Mouse (Mus musculus) hindbrain, embryonic 15.5 days (tissue): Measurements from ENCODE around the gene Zfp619. TPM values are rescaled to one million over a fixed set of nuclear protein-coding genes. Genes with fewer than 3 reads are reported as not detected.

Source experiments
- ATAC-seq: fragments of 200-750 bp; cut with Nextera tagmentation; 2 replicates; pipeline ENCODE4 v1.8.0; 2017; ENCODE audit warnings: low read depth, moderate number of reproducible peaks, moderate TSS enrichment; ENCODE audit not compliant: low FRiP score
- H3K27ac ChIP-seq: fragments of 300-500 bp; sonication (generic); replicated peaks from 2 replicates; pipeline ENCODE4 v1.5.1; 2015; ENCODE audit warnings: mild to moderate bottlenecking, inconsistent platforms
- H3K27me3 ChIP-seq: fragments of 300-500 bp; sonication (generic); 2 replicates; pipeline ENCODE4 v1.6.1; 2015; ENCODE audit warnings: control low read depth, inconsistent platforms
- H3K36me3 ChIP-seq: fragments of 300-500 bp; sonication (generic); 2 replicates; pipeline ENCODE4 v1.6.1; 2015; ENCODE audit warnings: control low read depth, inconsistent platforms
- H3K4me1 ChIP-seq: fragments of 300-500 bp; sonication (generic); replicated peaks from 2 replicates; pipeline ENCODE4 v1.6.1; 2015; ENCODE audit warnings: control low read depth, inconsistent platforms
- H3K4me2 ChIP-seq: fragments of 300-500 bp; sonication (generic); 2 replicates; pipeline ENCODE4 v1.6.1; 2015; ENCODE audit warnings: moderate library complexity, mild to moderate bottlenecking, inconsistent platforms
- H3K4me3 ChIP-seq: fragments of 300-500 bp; sonication (generic); 2 replicates; pipeline ENCODE4 v1.5.1; 2015; ENCODE audit warnings: mild to moderate bottlenecking, inconsistent platforms
- H3K9ac ChIP-seq: fragments of 300-500 bp; sonication (generic); 2 replicates; pipeline ENCODE4 v1.6.1; 2015; ENCODE audit warnings: inconsistent platforms
- H3K9me3 ChIP-seq: fragments of 300-500 bp; sonication (generic); 2 replicates; pipeline ENCODE4 v1.6.1; 2016; ENCODE audit warnings: control low read depth, inconsistent platforms
- WGBS: fragments of 180-500 bp; shearing (Covaris S2); methylation state at CpG from one replicate; pipeline ENCODE4 v1.1.7; 2015; 5-methylcytosine and 5-hydroxymethylcytosine counted together
- polyA plus RNA-seq: library from polyadenylated mRNA; unstranded; fragments of >200 nt; fragmentation: Nextera tagmentation; extraction: Ambion mirVana; gene quantifications from 2 replicates; pipeline ENCODE4 v1.2.1, GENCODE M21; 2015

Gene Zfp619
- 2.5 and 2.7 TPM in 2 replicates for polyA plus RNA-seq

- H3K27me3 ChIP-seq: no peaks in the 10 kb centered on the region
- 0 out of 2 replicates have a peak, but pooled peaks cover 8% of the 10 kb centered on the region for H3K4me1 ChIP-seq
- H3K36me3 ChIP-seq: 0 out of 2 replicates have a peak, but pooled peaks cover 7% of the 10 kb centered on the region
- H3K4me3 ChIP-seq: peak within 1 kb of the TSS; percentile 50
- H3K9ac ChIP-seq: peak within 1 kb of the TSS; percentile 68
- 0 out of 2 replicates have a peak, but pooled peaks cover 9% of the 10 kb centered on the region for H3K9me3 ChIP-seq
- ATAC-seq: peak; percentile 98
- H3K27ac ChIP-seq: peak within 1 kb of the TSS; percentile 94
- under 1% methylated on average over 43 of the region's 43 CpGs for WGBS
- H3K4me2 ChIP-seq: peak within 1 kb of the TSS; percentile 58
These were observed at the start of gene Zfp619 for GRCm38 (mm10) chr7:39517616-39518177. Gene Zfp619 (plus strand): TSS chr7:39517766.

- Histone ChIP-seq H3K36me3 (peaks cover 39% of the 10 kb centered on the region), H3K27me3 (no peaks in the 10 kb centered on the region), H3K9ac (no peak overlapping the region), H3K4me3 (no peak overlapping the region), H3K4me1 (no peaks in the 10 kb centered on the region), H3K4me2 (no peak overlapping the region), H3K27ac (no peak overlapping the region), H3K9me3 (peaks cover 7% of the 10 kb centered on the region)
- WGBS: 93% methylated on average over 2 of the region's 2 CpGs
- ATAC-seq: no peak
These were observed 38.6 kb upstream of the Zfp619 start for GRCm38 (mm10) chr7:39479013-39479412.

DNA sequence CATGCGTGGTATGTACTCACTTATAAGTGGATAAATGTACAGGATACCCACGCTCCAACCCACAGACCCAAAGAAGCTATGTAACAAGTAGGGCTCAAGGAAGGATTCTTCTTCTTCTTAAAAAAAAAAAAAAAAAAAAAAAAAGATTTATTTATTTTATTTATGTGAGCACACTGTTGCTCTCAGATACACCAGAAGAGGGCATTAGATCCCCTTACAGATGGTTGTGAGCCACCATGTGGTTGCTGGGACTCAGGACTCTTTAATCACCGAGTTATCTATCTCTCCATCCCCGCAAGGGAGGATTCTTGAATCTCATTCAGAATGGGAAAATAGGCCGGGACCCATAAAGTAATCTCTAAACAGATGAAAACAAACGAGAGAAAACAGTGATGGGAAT, 33.2 kb upstream of the Zfp619 start:
- 56% methylated on average over 6 of the region's 6 CpGs for WGBS
- Histone ChIP-seq H3K4me1 (no peaks in the 10 kb centered on the region), H3K27ac (no peak overlapping the region), H3K9me3 (no peaks in the 10 kb centered on the region), H3K9ac (no peak overlapping the region), H3K4me2 (no peak overlapping the region), H3K4me3 (no peak overlapping the region), H3K27me3 (no peaks in the 10 kb centered on the region), H3K36me3 (peaks cover 4% of the 10 kb centered on the region; the same call in 1 of the 2 replicates)
- ATAC-seq: no peak

DNA sequence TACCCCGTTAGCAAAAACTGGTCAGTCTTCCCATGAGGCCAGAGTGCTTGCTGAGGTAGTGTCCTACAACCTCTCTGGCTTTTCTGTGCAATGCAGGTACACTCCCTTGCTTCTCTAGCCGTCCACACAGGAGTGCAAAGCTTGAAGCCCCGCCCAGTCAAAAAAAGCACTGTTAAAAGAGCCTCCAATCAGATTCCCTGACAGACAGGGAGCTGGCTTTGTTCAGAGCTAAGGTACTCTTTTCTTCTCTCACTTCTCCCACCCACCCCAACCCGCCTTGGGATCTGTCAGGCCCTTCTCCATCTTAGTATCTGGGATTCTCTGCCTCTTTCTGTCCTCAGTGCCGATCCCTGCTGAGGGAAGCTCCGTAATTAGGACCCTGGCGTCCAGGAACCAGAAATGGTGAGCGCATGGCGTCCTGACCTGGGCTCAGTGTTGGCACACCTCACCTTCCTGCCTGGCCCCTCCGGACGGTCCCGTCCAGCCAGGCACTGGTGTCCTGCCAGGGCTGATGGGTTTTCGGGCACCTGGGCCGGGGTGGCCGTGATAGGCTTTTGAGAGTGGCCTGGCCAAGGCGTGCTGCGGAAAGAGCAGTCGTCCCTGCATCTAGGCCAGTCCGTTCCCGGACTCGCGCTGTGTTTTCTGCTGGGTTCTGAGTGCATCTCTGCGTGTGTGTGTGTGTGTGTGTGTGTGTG, 30.3 kb upstream of the Zfp619 start:
- Histone ChIP-seq H3K36me3 (peaks cover 1% of the 10 kb centered on the region; the same call in 1 of the 2 replicates), H3K27ac (peak overlapping the region; percentile 84), H3K4me2 (peak overlapping the region; percentile 72), H3K27me3 (no peaks in the 10 kb centered on the region), H3K9ac (peak overlapping the region; percentile 90), H3K4me3 (peak overlapping the region; percentile 68), H3K9me3 (no peaks in the 10 kb centered on the region), H3K4me1 (no peaks in the 10 kb centered on the region)
- WGBS: 8% methylated on average over 23 of the region's 23 CpGs
- peak; percentile 90 for ATAC-seq

- Histone ChIP-seq H3K27ac (peak overlapping the region; percentile 84), H3K27me3 (no peaks in the 10 kb centered on the region), H3K4me1 (no peaks in the 10 kb centered on the region), H3K4me3 (peak overlapping the region; percentile 68), H3K9me3 (no peaks in the 10 kb centered on the region), H3K4me2 (peak overlapping the region; percentile 72), H3K9ac (peak overlapping the region; percentile 90), H3K36me3 (peaks cover 2% of the 10 kb centered on the region; the same call in 1 of the 2 replicates)
- WGBS: 29% methylated on average over 9 of the region's 9 CpGs
- ATAC-seq: peak; percentile 40
These were observed 29.7 kb upstream of the Zfp619 start for GRCm38 (mm10) chr7:39487854-39488205.

DNA sequence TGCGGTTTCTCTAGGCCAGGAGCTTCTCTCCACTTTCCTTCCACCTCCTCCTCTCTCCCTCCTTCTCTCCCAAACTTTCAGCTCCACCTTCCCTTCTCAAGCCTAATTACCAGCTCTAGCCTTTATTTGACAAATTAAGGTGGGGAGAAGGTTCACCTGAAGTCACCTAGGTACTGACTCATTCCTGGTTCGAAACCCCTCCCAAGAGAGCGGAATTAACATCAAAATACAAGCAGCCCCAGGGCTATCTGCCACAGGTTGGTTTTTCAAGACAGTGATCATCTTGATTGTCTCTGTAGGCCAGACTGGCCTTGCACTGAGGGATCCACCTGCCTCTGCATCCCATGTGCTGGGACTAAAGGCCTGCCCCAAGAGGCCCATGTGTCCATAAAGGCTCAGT, 22.9 kb upstream of the Zfp619 start:
- Histone ChIP-seq H3K4me3 (no peak overlapping the region), H3K27ac (no peak overlapping the region), H3K36me3 (peaks cover 58% of the 10 kb centered on the region), H3K9me3 (peaks cover 14% of the 10 kb centered on the region), H3K9ac (no peak overlapping the region), H3K27me3 (no peaks in the 10 kb centered on the region), H3K4me2 (no peak overlapping the region), H3K4me1 (no peaks in the 10 kb centered on the region)
- 87% methylated on average over 3 of the region's 3 CpGs for WGBS
- no peak for ATAC-seq

GRCm38 (mm10) chr7:39504100-39504499, 13.5 kb upstream of the Zfp619 start:
- no peak for ATAC-seq
- Histone ChIP-seq H3K36me3 (peaks cover 14% of the 10 kb centered on the region), H3K27ac (no peak overlapping the region), H3K4me1 (no peaks in the 10 kb centered on the region), H3K4me3 (no peak overlapping the region), H3K27me3 (no peaks in the 10 kb centered on the region), H3K9me3 (no peaks in the 10 kb centered on the region), H3K9ac (no peak overlapping the region), H3K4me2 (no peak overlapping the region)
- WGBS: 89% methylated on average over 1 of the region's 1 CpGs

DNA sequence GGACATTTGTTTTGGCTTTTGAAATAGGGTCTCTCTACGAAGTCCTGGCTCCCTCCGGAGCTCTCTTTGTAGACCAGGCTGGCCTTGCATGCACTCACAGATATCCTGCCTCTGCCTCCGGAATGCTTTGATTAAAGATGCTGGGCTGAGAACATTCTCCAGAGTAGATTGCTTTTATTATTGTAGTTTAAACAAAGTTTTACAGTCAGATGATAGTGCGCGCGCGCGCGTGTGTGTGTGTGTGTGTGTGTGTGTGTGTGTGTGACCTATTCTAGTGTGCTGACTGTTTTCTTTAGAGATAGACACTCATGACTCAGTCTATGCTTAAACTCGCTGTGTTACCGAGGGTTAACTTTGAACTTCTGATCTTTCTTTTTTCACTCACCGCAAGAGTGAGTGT, 796 bp downstream of the Zfp619 start:
- Histone ChIP-seq H3K4me2 (peak overlapping the region; percentile 58), H3K9me3 (0 out of 2 replicates have a peak, but pooled peaks cover 9% of the 10 kb centered on the region), H3K4me3 (peak overlapping the region; percentile 50), H3K27ac (no peak overlapping the region), H3K27me3 (no peaks in the 10 kb centered on the region), H3K9ac (peak overlapping the region; percentile 27; the same call in 1 of the 2 replicates), H3K36me3 (0 out of 2 replicates have a peak, but pooled peaks cover 7% of the 10 kb centered on the region), H3K4me1 (0 out of 2 replicates have a peak, but pooled peaks cover 8% of the 10 kb centered on the region)
- 86% methylated on average over 12 of the region's 12 CpGs for WGBS
- ATAC-seq: peak; percentile 40; the same call in 1 of the 2 replicates

DNA sequence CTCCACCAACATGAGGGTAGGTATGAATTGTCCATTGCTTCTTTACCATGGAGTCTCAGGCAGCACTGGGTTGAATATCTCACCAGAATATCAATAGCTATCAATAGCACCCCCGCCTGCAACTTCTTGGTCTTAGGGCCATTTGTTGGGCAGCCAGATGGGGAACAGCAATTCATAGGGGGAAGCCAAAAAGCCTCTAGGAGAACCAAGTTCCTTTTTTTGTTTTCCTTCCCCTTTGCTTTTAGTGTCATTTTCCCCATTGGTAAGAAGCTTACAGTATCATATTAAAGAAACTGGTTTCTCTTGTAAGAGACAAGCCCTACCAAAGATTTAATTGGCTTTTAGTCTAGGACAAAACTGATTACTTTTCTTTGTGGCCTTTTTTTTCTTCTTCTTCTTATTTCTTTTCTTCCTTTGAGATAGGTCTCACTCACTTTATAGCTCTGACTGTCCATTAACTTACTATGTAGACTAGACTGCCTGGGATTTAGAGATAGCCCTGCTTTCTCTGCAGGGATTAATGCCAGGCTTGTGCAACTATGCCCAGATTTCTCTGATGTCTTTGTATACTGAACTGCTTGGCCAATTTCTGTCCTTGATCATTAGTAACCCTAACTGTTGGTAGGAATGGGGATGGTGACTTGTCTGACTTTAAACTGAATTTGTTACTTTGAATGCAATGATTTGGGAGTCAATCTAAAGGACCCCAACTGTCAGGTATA, 6.3 kb downstream of the Zfp619 start:
- H3K36me3 ChIP-seq: 0 out of 2 replicates have a peak, but pooled peaks cover 7% of the 10 kb centered on the region
- no peak for ATAC-seq
- WGBS: 100% methylated on average over 1 of the region's 1 CpGs

DNA sequence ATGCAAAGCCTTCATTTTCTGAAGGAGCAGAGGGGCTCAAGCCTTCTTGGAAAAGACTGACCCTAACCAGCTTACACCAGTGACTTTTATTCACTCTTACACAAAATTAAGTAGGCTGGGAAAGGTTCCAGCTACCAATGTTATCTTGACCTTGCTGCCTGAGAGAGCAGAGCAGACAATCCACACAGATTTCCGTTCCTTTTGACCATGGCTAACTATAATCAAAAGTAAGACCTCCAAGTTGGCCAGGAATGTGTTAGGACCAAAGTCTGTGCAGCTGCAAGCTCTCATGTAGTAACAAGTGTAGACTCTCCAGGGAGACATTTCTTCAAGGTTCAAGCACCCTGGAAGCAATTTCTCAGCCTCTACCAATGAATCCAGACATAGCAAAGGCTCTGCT, 25.6 kb downstream of the Zfp619 start:
- H3K4me2 ChIP-seq: no peak overlapping the region
- no peak for ATAC-seq
- H3K9me3 ChIP-seq: no peaks in the 10 kb centered on the region
- peaks cover 14% of the 10 kb centered on the region for H3K4me1 ChIP-seq
- H3K27me3 ChIP-seq: no peaks in the 10 kb centered on the region
- 82% methylated on average over 1 of the region's 1 CpGs for WGBS
- no peak overlapping the region for H3K4me3 ChIP-seq
- H3K9ac ChIP-seq: no peak overlapping the region
- H3K27ac ChIP-seq: no peak overlapping the region
- H3K36me3 ChIP-seq: peaks cover 4% of the 10 kb centered on the region

More for the DNA sequence above, 6.3 kb downstream of the Zfp619 start:
- H3K4me2 ChIP-seq: no peak overlapping the region
- H3K4me3 ChIP-seq: no peak overlapping the region
- H3K9me3 ChIP-seq: no peaks in the 10 kb centered on the region
- no peaks in the 10 kb centered on the region for H3K27me3 ChIP-seq
- H3K9ac ChIP-seq: no peak overlapping the region
- no peak overlapping the region for H3K27ac ChIP-seq
- H3K4me1 ChIP-seq: 0 out of 2 replicates have a peak, but pooled peaks cover under 1% of the 10 kb centered on the region

DNA sequence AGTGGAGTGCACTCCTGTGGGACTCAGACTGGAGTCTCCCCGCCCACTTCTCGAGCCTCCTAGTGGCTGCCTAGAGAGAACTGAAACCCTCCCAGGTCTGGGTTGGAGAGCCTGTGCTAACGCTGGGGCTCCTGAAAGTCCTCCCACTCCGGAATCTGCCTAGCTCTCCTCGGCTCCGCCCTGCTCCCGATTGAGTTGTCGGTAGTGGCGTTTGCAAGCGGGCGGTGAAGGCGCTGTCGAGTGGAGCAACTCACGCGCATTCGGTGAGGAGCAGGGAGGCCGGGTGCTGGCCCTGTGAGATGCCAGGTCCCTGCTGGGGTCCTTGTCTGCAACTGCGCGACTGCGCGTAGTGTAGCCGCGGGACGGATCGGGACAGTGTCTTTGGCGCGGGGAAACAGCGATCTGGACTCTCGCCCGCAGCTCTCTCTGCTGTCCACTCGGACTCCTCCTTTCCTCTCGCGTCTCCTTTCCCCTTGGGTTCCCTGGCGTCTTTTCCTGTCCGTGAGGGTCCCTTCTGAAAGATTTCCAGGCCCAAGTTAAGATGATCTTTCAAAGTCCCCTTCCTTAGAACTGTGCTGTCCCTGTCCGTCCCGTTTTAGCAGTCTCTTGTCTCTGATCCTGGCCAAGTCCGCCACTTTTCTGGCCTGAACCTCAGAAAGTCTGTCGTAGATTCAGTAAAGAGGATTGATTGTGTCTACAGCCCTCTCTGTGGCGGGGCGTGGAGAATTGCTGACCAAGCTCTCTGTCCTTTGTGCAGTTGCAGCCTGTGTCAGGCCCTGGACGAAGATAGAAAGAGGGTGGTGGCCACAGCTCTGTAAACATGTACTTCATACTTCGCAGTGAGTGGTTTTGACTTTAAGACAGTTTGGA, 26.9 kb downstream of the Zfp619 start:
- Histone ChIP-seq H3K4me2 (peak overlapping the region; percentile 83), H3K4me1 (peaks cover 15% of the 10 kb centered on the region)
- under 1% methylated on average over 43 of the region's 43 CpGs for WGBS

More for the DNA sequence above, 26.9 kb downstream of the Zfp619 start:
- H3K36me3 ChIP-seq: no peaks in the 10 kb centered on the region
- no peaks in the 10 kb centered on the region for H3K9me3 ChIP-seq
- H3K9ac ChIP-seq: peak overlapping the region; percentile 65
- peak overlapping the region; percentile 55 for H3K4me3 ChIP-seq
- no peaks in the 10 kb centered on the region for H3K27me3 ChIP-seq
- H3K27ac ChIP-seq: peak overlapping the region; percentile 86
- ATAC-seq: peak; percentile 93
